Mouse (Mus musculus): ENCODE results near the gene Macf1. TPM values are rescaled to one million over a fixed set of nuclear protein-coding genes. Genes with fewer than 3 reads are reported as not detected.

Gene Macf1
- polyA plus RNA-seq, 1 experiment, result 250 TPM

GRCm38 (mm10) chr4:123625332-123626072 lies 58.7 kb downstream of the Macf1 start:
- no peak overlapping the region; the same call in 1 of the 2 replicates for H3K27ac ChIP-seq (ENCODE audit: insufficient read depth, low read length)
- H3K4me1 ChIP-seq (ENCODE audit: control insufficient read depth, insufficient read depth, low read length), result peaks cover 12% of the 10 kb centered on the region
- TF ChIP-seq POLR2A (IDR thresholded peaks at IDR 0.05; ENCODE audit: low read depth, low read length), result no peak
- TF ChIP-seq CTCF (IDR thresholded peaks at IDR 0.05; ENCODE audit: borderline replicate concordance, insufficient read depth, low read length), result no peak
- no peak overlapping the region for H3K4me3 ChIP-seq (ENCODE audit: insufficient read depth, low read length)

- TF ChIP-seq CTCF (IDR thresholded peaks at IDR 0.05; ENCODE audit: borderline replicate concordance, insufficient read depth, low read length), result no peak
- TF ChIP-seq POLR2A (IDR thresholded peaks at IDR 0.05; ENCODE audit: low read depth, low read length), result no peak
- peak overlapping the region; percentile 62 for H3K27ac ChIP-seq (ENCODE audit: insufficient read depth, low read length)
Measured at GRCm38 (mm10) chr4:123624438-123624837, 59.7 kb downstream of the Macf1 start.

GRCm38 (mm10) chr4:123623742-123624151 lies 60.4 kb downstream of the Macf1 start:
- 0 out of 2 replicates have a peak overlapping the region, but pooled peaks have one; percentile 43 for H3K27ac ChIP-seq (ENCODE audit: insufficient read depth, low read length)

More at GRCm38 (mm10) chr4:123624438-123624837, 59.7 kb downstream of the Macf1 start:
- Histone ChIP-seq H3K4me3 (ENCODE audit: insufficient read depth, low read length) (no peak overlapping the region), H3K4me1 (ENCODE audit: control insufficient read depth, insufficient read depth, low read length) (peaks cover 12% of the 10 kb centered on the region)

GRCm38 (mm10) chr4:123621732-123622131 lies 62.4 kb downstream of the Macf1 start:
- H3K4me1 ChIP-seq (ENCODE audit: control insufficient read depth, insufficient read depth, low read length), result peaks cover 15% of the 10 kb centered on the region
- H3K27ac ChIP-seq (ENCODE audit: insufficient read depth, low read length), result no peak overlapping the region
- TF ChIP-seq CTCF (IDR thresholded peaks at IDR 0.05; ENCODE audit: borderline replicate concordance, insufficient read depth, low read length) (no peak), POLR2A (IDR thresholded peaks at IDR 0.05; ENCODE audit: low read depth, low read length) (no peak)
- no peak overlapping the region for H3K4me3 ChIP-seq (ENCODE audit: insufficient read depth, low read length)

More at GRCm38 (mm10) chr4:123623742-123624151, 60.4 kb downstream of the Macf1 start:
- Histone ChIP-seq H3K4me3 (ENCODE audit: insufficient read depth, low read length) (no peak overlapping the region), H3K4me1 (ENCODE audit: control insufficient read depth, insufficient read depth, low read length) (peaks cover 12% of the 10 kb centered on the region)
- TF ChIP-seq POLR2A (IDR thresholded peaks at IDR 0.05; ENCODE audit: low read depth, low read length) (no peak), CTCF (IDR thresholded peaks at IDR 0.05; ENCODE audit: borderline replicate concordance, insufficient read depth, low read length) (no peak)

DNA sequence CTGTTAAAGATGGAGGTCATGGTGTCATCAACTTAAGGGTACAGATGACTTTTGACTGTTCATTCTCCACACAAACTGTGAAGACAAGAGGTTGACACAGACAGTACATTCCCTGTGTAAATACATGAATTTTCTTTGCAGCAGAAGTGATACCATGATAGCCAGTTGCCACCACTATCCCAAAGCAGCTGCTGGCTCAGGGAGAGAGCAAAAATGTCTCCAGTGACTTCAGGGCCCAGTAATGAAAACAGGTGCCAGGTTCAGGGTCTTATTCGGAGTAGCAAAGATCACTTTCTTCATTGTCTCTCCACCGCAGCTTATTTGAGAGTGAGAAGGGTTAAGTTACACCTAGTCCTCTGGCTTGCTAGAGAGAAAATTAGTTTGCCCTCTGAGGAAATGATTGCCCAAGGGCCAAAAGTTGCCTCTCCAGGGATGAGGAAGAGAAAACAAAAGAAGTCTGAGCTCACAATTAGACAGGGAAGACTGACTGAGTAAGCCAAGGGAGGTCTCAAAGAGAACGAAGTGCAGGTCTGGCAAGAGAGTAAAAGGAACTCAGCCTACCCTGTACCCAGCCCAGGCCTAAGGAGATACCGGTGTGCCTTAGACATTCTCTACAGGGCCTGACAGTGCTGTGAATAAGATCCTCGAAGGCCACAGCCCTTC lies 66.3 kb downstream of the Macf1 start:
- no peak for TF ChIP-seq POLR2A (IDR thresholded peaks at IDR 0.05; ENCODE audit: low read depth, low read length)
- TF ChIP-seq CTCF (IDR thresholded peaks at IDR 0.05; ENCODE audit: borderline replicate concordance, insufficient read depth, low read length), result no peak
- peaks cover 3% of the 10 kb centered on the region; the same call in 1 of the 2 replicates for H3K4me1 ChIP-seq (ENCODE audit: control insufficient read depth, insufficient read depth, low read length)
- no peak overlapping the region for H3K4me3 ChIP-seq (ENCODE audit: insufficient read depth, low read length)
- no peak overlapping the region for H3K27ac ChIP-seq (ENCODE audit: insufficient read depth, low read length)

GRCm38 (mm10) chr4:123616971-123617370 lies 67.2 kb downstream of the Macf1 start:
- no peak for TF ChIP-seq CTCF (IDR thresholded peaks at IDR 0.05; ENCODE audit: borderline replicate concordance, insufficient read depth, low read length)
- TF ChIP-seq POLR2A (IDR thresholded peaks at IDR 0.05; ENCODE audit: low read depth, low read length), result no peak
- Histone ChIP-seq H3K4me3 (ENCODE audit: insufficient read depth, low read length) (no peak overlapping the region), H3K27ac (ENCODE audit: insufficient read depth, low read length) (no peak overlapping the region; the same call in 1 of the 2 replicates), H3K4me1 (ENCODE audit: control insufficient read depth, insufficient read depth, low read length) (peaks cover 3% of the 10 kb centered on the region; the same call in 1 of the 2 replicates)

DNA sequence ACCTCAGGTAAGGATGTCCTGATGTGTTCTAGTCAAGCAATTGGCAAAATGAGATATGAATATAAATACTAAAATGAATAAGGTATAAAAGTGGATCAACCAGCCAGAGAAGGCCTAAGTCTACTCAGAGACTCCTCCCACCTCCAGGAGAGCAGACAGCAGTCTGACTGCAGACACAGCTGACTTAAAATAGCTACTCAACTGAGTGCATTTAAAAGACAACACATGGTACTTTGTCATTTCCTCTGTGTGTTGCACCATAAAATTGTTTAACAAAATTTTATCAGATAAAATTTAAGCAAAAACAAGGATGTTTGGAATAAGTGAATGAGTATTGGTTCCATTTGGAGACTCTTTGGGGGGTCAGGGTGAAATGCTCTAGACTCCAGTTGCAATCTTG lies 67.7 kb downstream of the Macf1 start:
- Histone ChIP-seq H3K27ac (ENCODE audit: insufficient read depth, low read length) (no peak overlapping the region; the same call in 1 of the 2 replicates), H3K4me1 (ENCODE audit: control insufficient read depth, insufficient read depth, low read length) (0 out of 2 replicates have a peak, but pooled peaks cover 3% of the 10 kb centered on the region), H3K4me3 (ENCODE audit: insufficient read depth, low read length) (no peak overlapping the region)
- no peak for TF ChIP-seq POLR2A (IDR thresholded peaks at IDR 0.05; ENCODE audit: low read depth, low read length)
- TF ChIP-seq CTCF (IDR thresholded peaks at IDR 0.05; ENCODE audit: borderline replicate concordance, insufficient read depth, low read length), result no peak

- H3K4me3 ChIP-seq (ENCODE audit: insufficient read depth, low read length), result no peak overlapping the region
- H3K27ac ChIP-seq (ENCODE audit: insufficient read depth, low read length), result no peak overlapping the region
- TF ChIP-seq POLR2A (IDR thresholded peaks at IDR 0.05; ENCODE audit: low read depth, low read length) (no peak), CTCF (IDR thresholded peaks at IDR 0.05; ENCODE audit: borderline replicate concordance, insufficient read depth, low read length) (no peak)
Measured at GRCm38 (mm10) chr4:123613309-123613947, 70.7 kb downstream of the Macf1 start.

GRCm38 (mm10) chr4:123611940-123612339 lies 72.2 kb downstream of the Macf1 start:
- Histone ChIP-seq H3K4me1 (ENCODE audit: control insufficient read depth, insufficient read depth, low read length) (peaks cover 3% of the 10 kb centered on the region; the same call in 1 of the 2 replicates), H3K4me3 (ENCODE audit: insufficient read depth, low read length) (no peak overlapping the region), H3K27ac (ENCODE audit: insufficient read depth, low read length) (no peak overlapping the region)
- no peak for TF ChIP-seq POLR2A (IDR thresholded peaks at IDR 0.05; ENCODE audit: low read depth, low read length)

More at GRCm38 (mm10) chr4:123613309-123613947, 70.7 kb downstream of the Macf1 start:
- peaks cover 6% of the 10 kb centered on the region; the same call in 1 of the 2 replicates for H3K4me1 ChIP-seq (ENCODE audit: control insufficient read depth, insufficient read depth, low read length)

Data from embryonic fibroblast, embryonic 13.5 days (primary cell).